Mouse (Mus musculus): ENCODE data around the gene Auts2. TPM values are rescaled to one million over a fixed set of nuclear protein-coding genes. Genes with fewer than 3 reads are reported as not detected.

The Auts2 gene
- polyA plus RNA-seq, 1 experiment: 9.6 TPM

DNA sequence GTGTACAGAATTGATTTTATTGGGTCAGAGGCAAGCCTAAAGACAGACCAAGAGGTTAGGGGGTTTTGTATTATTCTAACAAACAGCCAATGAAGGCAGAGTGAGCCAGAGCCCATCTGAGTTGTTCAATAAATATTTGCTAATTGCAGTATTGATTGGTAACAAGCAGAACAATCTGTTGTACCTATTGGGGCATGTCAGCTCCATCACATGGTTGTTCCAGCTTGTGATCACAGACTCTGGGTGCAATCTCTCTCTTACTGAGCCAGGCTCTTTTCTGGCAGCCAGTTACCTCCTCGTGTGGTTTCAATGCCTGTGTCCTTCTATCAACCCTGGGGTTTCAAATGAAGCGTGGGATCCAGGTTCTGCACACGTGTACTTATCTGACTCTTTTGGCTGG lies 201.8 kb downstream of the Auts2 start:
- no peak for DNase-seq
- Histone ChIP-seq H3K4me3 (replicated peaks; ENCODE audit: extremely low read depth, low read depth, low read length) (no peak overlapping the region), H3K4me1 (ENCODE audit: control insufficient read depth, insufficient read depth, low read length) (no peaks in the 10 kb centered on the region; the same call in 1 of the 2 replicates)
- WGBS: 65% methylated on average over 3 of the region's 3 CpGs
- no peak for TF ChIP-seq CTCF (IDR thresholded peaks at IDR 0.05; ENCODE audit: insufficient read depth, low read length)
- no peak for TF ChIP-seq POLR2A (IDR thresholded peaks at IDR 0.05; ENCODE audit: borderline replicate concordance, extremely low read depth, low read depth, low read length)

DNA sequence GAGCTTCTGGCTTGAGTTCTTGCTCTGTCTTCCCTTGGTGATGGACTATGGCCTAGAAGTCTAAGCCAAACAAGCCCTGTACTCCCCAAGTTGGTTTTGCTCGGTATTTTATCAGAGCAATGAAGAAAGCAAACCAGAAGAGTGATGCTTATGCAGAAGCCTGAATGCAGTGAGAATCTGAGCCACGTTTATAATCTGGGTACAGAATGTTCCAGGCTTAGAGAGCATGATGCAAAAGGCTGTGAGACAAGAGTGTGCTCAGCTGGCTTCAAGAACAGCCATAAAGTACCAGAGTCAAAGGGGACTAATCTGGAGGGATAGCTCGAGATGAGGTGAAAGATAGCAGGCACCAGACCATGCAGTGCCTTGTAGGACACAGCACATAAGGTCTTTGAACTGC lies 205.5 kb downstream of the Auts2 start:
- 55% methylated on average over 3 of the region's 3 CpGs for WGBS
- Histone ChIP-seq H3K4me3 (replicated peaks; ENCODE audit: extremely low read depth, low read depth, low read length) (no peak overlapping the region), H3K4me1 (ENCODE audit: control insufficient read depth, insufficient read depth, low read length) (peaks cover 5% of the 10 kb centered on the region)
- no peak for DNase-seq
- no peak for TF ChIP-seq POLR2A (IDR thresholded peaks at IDR 0.05; ENCODE audit: borderline replicate concordance, extremely low read depth, low read depth, low read length)
- no peak for TF ChIP-seq CTCF (IDR thresholded peaks at IDR 0.05; ENCODE audit: insufficient read depth, low read length)

DNA sequence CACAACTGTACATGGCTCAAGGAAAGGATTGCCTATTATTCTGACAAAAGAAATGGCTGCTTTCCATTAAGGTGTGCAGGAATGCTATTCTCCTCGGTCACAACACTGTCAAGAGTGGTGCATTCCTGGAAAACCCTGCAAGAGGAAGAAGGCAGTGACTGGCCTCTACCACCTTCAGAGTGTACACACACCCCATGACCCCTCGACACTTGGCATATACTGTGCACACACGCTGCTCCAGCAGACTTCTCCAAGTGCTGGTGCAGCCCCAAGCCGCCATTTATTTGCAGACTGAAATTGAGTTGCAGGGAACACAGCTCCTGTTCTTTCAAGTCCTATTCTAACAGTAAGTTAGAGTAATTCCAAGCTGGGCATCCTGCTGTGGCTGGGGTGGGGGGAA lies 207.4 kb downstream of the Auts2 start:
- DNase-seq: no peak
- no peak for TF ChIP-seq CTCF (IDR thresholded peaks at IDR 0.05; ENCODE audit: insufficient read depth, low read length)
- no peak for TF ChIP-seq POLR2A (IDR thresholded peaks at IDR 0.05; ENCODE audit: borderline replicate concordance, extremely low read depth, low read depth, low read length)
- peaks cover 5% of the 10 kb centered on the region for H3K4me1 ChIP-seq (ENCODE audit: control insufficient read depth, insufficient read depth, low read length)
- no peak overlapping the region for H3K4me3 ChIP-seq (replicated peaks; ENCODE audit: extremely low read depth, low read depth, low read length)
- WGBS: 77% methylated on average over 4 of the region's 4 CpGs

DNA sequence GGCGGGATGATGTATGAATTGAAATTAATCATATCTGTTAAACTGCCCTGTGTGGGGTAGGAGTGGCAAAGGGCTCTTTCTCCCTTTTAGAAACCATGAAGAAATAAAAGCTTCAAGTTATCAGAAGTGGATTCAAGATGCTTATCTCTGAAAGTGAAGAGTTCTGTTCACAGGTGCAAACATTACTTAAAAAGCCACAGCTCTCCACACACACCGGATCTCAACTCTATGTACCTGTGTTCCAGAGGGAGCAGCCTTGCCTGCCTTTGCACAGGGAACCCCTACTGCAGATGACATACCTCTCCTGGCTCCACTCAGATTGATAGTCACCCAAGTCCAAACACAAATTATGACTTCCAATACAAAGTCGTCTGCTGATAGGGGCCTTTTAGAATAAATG lies 208.3 kb downstream of the Auts2 start:
- H3K4me1 ChIP-seq (ENCODE audit: control insufficient read depth, insufficient read depth, low read length): peaks cover 5% of the 10 kb centered on the region
- DNase-seq: no peak
- 68% methylated on average over 3 of the region's 3 CpGs for WGBS
- TF ChIP-seq POLR2A (IDR thresholded peaks at IDR 0.05; ENCODE audit: borderline replicate concordance, extremely low read depth, low read depth, low read length) (no peak), CTCF (IDR thresholded peaks at IDR 0.05; ENCODE audit: insufficient read depth, low read length) (no peak)
- H3K4me3 ChIP-seq (replicated peaks; ENCODE audit: extremely low read depth, low read depth, low read length): no peak overlapping the region

DNA sequence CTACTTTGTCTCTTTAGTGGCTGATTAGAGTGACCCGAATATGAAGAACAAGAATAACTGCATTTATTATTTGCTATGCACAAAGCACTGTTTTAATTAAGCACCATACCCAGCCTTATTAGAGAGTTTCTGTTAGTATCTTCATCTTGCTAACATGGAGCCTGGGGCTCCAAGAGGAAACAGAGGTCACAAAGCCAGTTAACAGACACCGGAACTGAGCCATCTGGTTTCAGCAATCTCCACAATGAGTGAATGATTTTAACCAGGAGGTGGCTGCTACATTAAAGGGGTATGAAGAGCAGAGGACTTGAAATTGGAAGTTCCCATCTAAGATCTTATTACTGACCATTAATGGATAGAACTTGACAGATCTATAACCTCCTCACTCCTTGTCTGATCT lies 209.4 kb downstream of the Auts2 start:
- TF ChIP-seq CTCF (IDR thresholded peaks at IDR 0.05; ENCODE audit: insufficient read depth, low read length) (no peak), POLR2A (IDR thresholded peaks at IDR 0.05; ENCODE audit: borderline replicate concordance, extremely low read depth, low read depth, low read length) (no peak)
- no peak for DNase-seq
- 84% methylated on average over 2 of the region's 2 CpGs for WGBS
- no peak overlapping the region for H3K4me3 ChIP-seq (replicated peaks; ENCODE audit: extremely low read depth, low read depth, low read length)
- H3K4me1 ChIP-seq (ENCODE audit: control insufficient read depth, insufficient read depth, low read length): peaks cover 5% of the 10 kb centered on the region

DNA sequence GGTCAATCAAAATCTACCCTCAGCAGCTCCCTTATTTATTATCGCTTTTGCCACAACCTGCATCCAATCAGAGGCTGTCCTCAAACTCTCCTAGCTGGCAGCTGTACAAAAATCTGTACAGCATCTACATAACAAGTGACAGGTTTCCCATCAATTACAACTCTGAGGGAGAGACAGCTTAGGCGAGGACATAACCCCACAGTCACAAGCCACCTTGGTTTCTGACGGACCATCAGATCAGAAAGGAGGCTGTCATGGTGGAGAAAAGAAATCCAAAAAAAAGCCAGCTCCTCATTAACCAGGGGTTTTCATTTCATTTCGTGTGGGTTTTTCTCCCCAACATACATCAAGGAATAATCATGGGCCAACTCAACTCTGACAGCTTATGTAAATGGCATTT lies 210.6 kb downstream of the Auts2 start:
- WGBS: 92% methylated on average over 4 of the region's 4 CpGs
- TF ChIP-seq POLR2A (IDR thresholded peaks at IDR 0.05; ENCODE audit: borderline replicate concordance, extremely low read depth, low read depth, low read length): no peak
- no peak for TF ChIP-seq CTCF (IDR thresholded peaks at IDR 0.05; ENCODE audit: insufficient read depth, low read length)
- DNase-seq: no peak
- no peak overlapping the region for H3K4me3 ChIP-seq (replicated peaks; ENCODE audit: extremely low read depth, low read depth, low read length)
- H3K4me1 ChIP-seq (ENCODE audit: control insufficient read depth, insufficient read depth, low read length): peaks cover 5% of the 10 kb centered on the region

DNA sequence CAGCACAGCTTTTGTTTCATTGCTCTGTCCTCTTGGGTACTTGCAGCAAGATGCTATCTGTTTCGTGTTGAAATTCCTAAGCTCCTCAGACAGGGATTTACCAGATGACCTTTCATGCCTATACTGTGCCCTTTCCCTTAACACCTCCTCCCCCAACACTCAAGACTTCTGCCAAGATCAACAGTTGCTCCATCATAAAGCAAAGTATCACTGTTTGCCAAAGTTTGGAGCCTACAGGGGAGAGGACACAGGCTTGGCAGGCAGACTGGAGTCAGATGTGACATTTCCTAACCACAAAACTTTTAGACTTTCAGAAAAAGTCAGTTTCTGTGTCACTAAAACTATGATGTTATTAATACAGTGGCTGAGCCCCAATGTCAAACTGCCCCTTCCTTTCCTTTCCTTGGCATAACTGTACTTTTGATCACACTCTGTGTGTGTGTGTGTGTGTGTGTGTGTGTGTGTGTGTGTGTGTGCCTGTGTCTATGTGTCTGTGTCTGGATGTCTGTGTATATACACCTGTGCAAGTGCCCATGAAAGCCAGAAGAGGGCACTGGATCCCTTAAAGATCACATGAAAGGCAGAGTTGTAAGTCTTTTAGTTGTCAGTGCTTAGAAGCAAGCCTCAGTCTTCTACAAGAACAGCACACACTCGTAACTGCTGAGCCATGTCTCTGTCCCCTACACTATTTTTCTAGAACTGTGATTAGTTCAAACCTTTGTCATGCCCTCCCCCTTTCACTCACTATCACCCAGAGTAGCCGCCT lies 213.8 kb downstream of the Auts2 start:
- peak; percentile 26 for DNase-seq
- Histone ChIP-seq H3K4me3 (replicated peaks; ENCODE audit: extremely low read depth, low read depth, low read length) (no peak overlapping the region), H3K4me1 (ENCODE audit: control insufficient read depth, insufficient read depth, low read length) (peaks cover 3% of the 10 kb centered on the region)
- WGBS: 72% methylated on average over 3 of the region's 3 CpGs
- TF ChIP-seq CTCF (IDR thresholded peaks at IDR 0.05; ENCODE audit: insufficient read depth, low read length) (no peak), POLR2A (IDR thresholded peaks at IDR 0.05; ENCODE audit: borderline replicate concordance, extremely low read depth, low read depth, low read length) (no peak)

DNA sequence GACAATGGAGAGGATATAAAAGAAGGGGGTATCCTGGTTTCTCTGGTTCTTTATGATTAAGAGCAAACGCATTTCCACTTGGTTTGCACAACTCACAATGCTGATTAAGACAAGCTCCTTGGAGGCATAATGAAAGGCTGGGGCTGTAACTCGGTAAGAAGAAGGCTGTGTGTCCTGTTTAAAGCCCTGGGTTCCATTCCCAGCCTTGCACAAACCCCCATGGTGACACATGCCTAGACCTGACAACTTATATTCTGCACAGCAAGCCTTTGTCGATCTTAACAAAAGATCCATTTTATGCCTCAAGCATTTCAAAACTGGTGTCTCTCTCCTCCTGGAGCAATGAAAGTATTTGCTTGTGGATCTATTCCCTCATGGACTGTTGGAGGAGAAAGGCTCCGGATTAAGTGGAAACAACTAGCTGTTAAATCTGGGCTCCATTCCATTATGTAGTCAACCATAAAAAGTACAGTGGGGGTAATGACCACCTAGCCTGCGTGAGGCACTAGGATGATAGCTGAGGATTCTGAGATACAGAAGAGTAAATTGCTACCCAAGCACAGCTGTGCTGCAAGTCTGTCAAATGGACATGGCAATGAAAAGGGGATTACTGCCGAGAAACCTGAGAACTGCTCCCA lies 218.8 kb downstream of the Auts2 start:
- no peak for TF ChIP-seq POLR2A (IDR thresholded peaks at IDR 0.05; ENCODE audit: borderline replicate concordance, extremely low read depth, low read depth, low read length)
- no peak for TF ChIP-seq CTCF (IDR thresholded peaks at IDR 0.05; ENCODE audit: insufficient read depth, low read length)
- DNase-seq: no peak
- 90% methylated on average over 6 of the region's 6 CpGs for WGBS

DNA sequence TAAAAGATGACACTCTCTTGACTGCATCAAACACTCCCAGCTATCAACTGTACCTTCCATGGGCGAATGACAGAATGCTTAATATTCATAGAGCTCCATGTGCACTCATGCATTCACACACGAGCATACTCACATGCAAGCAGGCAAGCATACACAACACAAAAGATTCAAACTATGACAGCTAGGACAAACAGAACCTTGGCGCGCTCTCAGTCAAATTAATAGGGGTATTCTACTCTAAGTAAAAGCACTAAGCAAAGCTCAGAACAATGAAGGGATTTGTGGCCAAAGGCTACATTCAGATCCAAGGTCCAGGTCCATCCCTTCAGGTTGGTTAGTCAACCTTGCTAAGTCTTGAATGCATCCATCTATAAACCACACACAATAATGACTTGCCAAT lies 219.5 kb downstream of the Auts2 start:
- no peaks in the 10 kb centered on the region for H3K4me1 ChIP-seq (ENCODE audit: control insufficient read depth, insufficient read depth, low read length)
- no peak overlapping the region for H3K4me3 ChIP-seq (replicated peaks; ENCODE audit: extremely low read depth, low read depth, low read length)
- no peak for DNase-seq
- TF ChIP-seq CTCF (IDR thresholded peaks at IDR 0.05; ENCODE audit: insufficient read depth, low read length) (no peak), POLR2A (IDR thresholded peaks at IDR 0.05; ENCODE audit: borderline replicate concordance, extremely low read depth, low read depth, low read length) (no peak)
- WGBS: 89% methylated on average over 4 of the region's 4 CpGs

More for the DNA sequence above, 218.8 kb downstream of the Auts2 start:
- H3K4me3 ChIP-seq (replicated peaks; ENCODE audit: extremely low read depth, low read depth, low read length): no peak overlapping the region
- no peaks in the 10 kb centered on the region for H3K4me1 ChIP-seq (ENCODE audit: control insufficient read depth, insufficient read depth, low read length)

DNA sequence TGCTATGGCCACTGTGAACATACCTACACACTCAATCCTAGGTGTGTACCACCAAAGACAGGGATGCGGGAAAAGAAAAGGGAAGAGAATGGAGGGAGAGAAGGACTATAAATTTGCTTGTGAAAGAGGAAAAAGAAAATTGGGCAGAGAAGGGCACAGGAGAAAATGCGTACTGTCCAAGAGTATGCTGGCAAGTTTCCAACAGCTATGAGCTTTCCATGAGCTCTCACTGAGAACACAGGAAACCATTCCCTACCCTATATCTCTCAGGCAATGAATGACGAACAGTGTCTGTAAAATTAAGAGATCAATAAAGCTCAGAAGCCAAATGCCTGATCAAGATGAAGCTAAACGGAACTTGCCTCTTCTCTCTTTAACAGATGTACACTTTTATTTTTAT lies 220.2 kb downstream of the Auts2 start:
- no peak for DNase-seq
- TF ChIP-seq POLR2A (IDR thresholded peaks at IDR 0.05; ENCODE audit: borderline replicate concordance, extremely low read depth, low read depth, low read length) (no peak), CTCF (IDR thresholded peaks at IDR 0.05; ENCODE audit: insufficient read depth, low read length) (no peak)
- 82% methylated on average over 4 of the region's 4 CpGs for WGBS

More for the DNA sequence above, 220.2 kb downstream of the Auts2 start:
- Histone ChIP-seq H3K4me3 (replicated peaks; ENCODE audit: extremely low read depth, low read depth, low read length) (no peak overlapping the region), H3K4me1 (ENCODE audit: control insufficient read depth, insufficient read depth, low read length) (no peaks in the 10 kb centered on the region)

Measured in lung, adult 2 months (tissue).